Mouse (Mus musculus) brown adipose tissue, adult 24 weeks (tissue): ENCODE results near the gene Erich2. TPM values are rescaled to one million over a fixed set of nuclear protein-coding genes. Genes with fewer than 3 reads are reported as not detected.

Source experiments
- H3K27ac ChIP-seq: fragments of 200-500 bp; replicated peaks from 2 replicates; pipeline ENCODE4 v1.5.1; 2012; ENCODE audit warnings: low read depth, mild to moderate bottlenecking, low read length
- H3K4me1 ChIP-seq: fragments of 200-500 bp; 2 replicates; pipeline ENCODE4 v1.6.1; 2012; ENCODE audit warnings: low read length, mixed read lengths; ENCODE audit not compliant: control insufficient read depth, insufficient read depth, insufficient read length
- H3K4me3 ChIP-seq: fragments of 200-500 bp; 2 replicates; pipeline ENCODE4 v1.5.1; 2012; ENCODE audit warnings: low read depth, mild to moderate bottlenecking, low read length, moderate library complexity; ENCODE audit not compliant: insufficient read depth
- polyA plus RNA-seq: library from polyadenylated mRNA; stranded (reverse); fragments of >200 nt; gene quantifications from 2 replicates; pipeline ENCODE4 v1.2.4, GENCODE M21; 2012; ENCODE audit not compliant: missing spikeins, insufficient read depth, insufficient read length

The Erich2 gene
- polyA plus RNA-seq, 1 experiment: not detected

DNA sequence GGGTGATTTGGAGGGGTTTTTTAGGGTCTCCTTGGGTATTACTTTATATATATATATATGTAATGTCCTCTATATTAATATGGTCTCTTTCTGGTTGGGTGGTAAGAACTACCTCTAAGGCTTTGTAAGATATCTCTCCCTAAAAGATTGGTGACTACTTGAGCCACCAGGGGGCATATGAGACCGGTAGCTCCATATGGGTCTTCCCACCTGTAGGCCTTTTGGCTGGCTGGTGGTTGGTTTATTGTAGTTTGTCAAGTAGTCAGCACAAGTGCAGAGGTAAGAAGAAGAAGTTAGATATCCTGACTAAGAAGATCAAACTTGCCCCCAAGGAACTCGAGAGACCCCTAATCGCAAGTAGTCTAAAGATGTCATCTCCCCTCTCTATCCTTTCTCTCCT is 45.2 kb downstream of the Erich2 start:
- no peaks in the 10 kb centered on the region for H3K4me1 ChIP-seq
- no peak overlapping the region for H3K27ac ChIP-seq
- no peak overlapping the region for H3K4me3 ChIP-seq

DNA sequence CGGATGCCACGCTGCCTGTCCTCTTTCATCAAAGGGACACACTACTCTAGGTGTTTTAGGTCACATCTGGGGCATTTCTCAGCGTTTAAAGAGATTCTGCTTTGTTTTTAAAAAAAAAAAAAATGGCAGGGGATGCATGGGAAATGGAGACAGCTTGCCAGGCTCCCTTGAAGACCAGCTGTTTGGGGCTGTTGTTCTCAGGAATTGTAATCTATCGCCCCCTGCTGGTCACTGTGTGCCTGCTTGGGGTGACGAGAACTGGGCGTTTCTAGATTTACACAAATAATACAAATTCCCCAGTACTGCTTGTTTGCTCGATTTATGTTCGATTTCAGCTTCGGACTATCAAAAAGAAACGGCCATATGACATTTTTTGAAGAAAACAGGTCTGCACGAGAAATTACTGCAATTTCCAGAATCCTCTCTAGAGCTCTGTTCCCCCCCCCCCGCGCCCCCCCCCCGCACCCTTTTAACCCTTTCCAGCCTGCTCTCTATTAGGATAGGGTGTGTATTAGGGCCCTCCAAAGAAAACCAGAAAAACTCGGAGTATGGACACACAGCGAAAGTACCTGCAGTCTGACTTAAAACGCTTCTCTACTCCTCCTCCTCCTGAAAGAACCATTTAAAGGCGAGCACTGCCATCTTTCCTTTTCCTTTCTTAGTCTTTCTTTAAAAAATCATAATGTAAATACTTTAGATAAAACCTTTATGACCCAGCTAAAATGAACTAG is 49.7 kb downstream of the Erich2 start:
- H3K4me1 ChIP-seq: no peaks in the 10 kb centered on the region
- no peak overlapping the region for H3K27ac ChIP-seq
- H3K4me3 ChIP-seq: no peak overlapping the region

DNA sequence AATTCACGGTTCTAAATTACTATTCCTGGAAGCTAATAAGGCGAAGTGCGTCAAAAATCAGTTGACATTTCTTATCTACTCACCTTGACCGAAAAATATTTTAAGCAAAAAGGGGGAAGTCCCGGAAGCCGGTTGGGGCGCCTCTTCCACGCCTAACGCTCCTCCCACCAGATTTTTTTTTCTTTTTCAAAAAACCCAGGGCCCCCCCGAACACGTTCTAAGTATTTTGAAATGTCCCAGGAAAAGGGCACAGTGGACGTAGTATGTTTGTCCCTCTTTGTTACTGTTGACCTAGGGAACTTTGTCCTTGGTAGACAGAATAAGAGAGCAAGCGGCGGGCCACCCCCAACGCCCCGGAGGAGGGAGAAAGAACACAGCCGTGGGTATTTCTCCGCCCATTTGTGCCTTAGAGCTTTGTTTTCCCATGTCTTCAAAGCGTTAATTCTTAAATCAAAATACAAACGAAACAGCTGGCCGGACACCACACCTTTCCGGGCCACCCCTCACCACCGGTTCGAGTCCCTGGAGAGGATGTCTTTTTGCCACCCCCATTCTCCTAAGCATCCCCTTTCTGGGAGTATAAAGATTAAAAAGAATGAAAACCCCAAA is 50.3 kb downstream of the Erich2 start:
- H3K4me3 ChIP-seq: no peak overlapping the region

DNA sequence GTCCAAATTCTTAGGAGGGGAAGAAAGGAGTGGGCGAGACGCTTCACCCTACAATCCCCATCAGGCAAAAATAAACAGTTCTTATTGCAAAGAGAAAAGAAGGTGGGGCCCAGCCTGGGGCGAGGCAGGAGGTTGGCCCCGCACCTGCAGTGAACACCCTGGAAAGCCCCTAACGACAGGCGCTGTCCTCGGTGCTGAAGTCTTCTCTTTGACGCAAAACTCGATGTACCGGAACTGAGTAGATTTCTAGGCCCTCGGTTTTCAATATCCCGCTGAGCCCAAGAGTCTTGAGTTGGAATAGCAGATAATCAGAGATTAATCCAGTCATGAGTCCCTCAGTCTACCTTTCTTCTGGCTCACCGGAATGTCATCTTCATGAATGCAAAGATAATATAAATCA is 50.9 kb downstream of the Erich2 start:
- no peak overlapping the region for H3K27ac ChIP-seq
- H3K4me1 ChIP-seq: no peaks in the 10 kb centered on the region
- no peak overlapping the region for H3K4me3 ChIP-seq

More for the DNA sequence above, 50.3 kb downstream of the Erich2 start:
- no peak overlapping the region for H3K27ac ChIP-seq
- no peaks in the 10 kb centered on the region for H3K4me1 ChIP-seq

DNA sequence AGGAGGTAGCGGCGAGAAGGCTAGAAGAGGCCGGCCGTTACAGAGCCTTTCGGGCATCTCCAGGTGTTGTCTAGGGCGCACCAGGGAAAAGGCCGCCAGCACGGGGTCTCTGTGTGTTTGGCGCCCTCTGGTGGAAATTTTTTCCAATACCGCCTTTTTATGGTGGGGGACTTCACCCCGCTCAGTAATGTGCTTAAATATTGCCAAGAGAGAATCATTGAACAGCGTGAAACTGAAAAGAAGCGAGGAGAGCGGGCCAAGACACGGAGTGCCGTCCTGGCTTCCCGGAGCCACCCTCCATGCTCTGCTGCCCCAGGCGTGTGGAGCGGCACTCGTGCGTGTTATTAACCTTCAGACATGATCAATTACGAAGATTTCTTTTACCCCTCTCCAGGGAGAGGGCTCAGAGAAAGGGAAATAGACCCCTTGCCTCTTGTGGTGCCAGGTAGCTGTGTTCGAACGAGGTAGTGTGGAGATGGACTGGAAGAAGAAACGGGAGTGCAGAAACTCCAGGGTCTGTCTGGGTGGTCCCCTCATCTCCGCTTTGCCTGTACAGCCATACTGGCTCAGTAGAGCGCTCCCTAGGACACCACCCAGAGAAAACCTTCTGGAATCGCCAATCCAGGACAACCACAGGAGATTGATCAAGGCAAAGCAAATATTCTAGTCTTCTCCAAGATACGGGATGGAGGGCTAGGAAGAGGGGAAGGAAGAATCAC is 52.6 kb downstream of the Erich2 start:
- Histone ChIP-seq H3K4me1 (no peaks in the 10 kb centered on the region), H3K27ac (no peak overlapping the region), H3K4me3 (no peak overlapping the region)

DNA sequence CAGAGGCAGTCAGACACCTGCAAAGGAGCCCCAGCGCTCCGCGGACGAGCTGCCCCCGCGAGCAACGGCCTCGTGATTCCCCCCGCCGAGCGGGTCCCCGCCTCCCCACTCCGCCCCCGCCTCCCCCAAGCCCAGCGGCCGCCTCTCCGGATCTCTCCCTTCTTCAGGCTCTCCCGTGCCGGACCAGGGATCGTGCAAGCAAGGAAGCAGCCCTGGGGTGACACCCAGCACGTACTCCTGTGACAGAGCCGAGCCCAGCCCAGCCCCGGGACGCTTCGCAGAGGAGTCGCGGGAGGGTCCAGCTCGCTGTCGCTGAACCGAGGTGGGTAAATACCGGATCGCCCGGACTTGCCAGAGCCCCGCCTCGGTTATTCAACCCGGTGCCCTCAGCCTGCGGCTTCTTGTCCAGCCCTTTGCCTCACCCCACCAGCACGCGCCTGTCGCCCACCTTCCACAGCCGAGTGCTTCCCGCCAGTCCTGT is 53.4 kb downstream of the Erich2 start:
- no peaks in the 10 kb centered on the region for H3K4me1 ChIP-seq
- no peak overlapping the region for H3K27ac ChIP-seq
- no peak overlapping the region for H3K4me3 ChIP-seq

DNA sequence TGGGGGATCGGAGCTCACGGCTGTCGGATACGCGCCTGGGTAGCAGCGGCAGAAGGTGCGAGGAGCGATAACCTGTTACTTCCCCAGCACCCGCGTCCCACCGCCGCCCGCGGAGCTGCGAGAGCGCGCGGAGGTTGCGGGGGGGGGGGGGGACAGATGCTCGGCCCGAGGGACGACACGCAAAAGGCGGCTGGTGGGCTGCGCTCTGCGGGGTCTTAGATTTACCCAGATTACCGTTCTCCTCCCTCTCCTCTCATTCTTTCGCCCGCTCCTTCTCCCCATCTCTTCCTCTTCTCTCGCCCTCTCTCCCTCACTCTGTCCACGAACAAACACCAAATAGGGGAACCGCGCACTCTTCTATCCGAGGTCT is 54.0 kb downstream of the Erich2 start:
- Histone ChIP-seq H3K4me3 (no peak overlapping the region), H3K4me1 (no peaks in the 10 kb centered on the region), H3K27ac (no peak overlapping the region)

DNA sequence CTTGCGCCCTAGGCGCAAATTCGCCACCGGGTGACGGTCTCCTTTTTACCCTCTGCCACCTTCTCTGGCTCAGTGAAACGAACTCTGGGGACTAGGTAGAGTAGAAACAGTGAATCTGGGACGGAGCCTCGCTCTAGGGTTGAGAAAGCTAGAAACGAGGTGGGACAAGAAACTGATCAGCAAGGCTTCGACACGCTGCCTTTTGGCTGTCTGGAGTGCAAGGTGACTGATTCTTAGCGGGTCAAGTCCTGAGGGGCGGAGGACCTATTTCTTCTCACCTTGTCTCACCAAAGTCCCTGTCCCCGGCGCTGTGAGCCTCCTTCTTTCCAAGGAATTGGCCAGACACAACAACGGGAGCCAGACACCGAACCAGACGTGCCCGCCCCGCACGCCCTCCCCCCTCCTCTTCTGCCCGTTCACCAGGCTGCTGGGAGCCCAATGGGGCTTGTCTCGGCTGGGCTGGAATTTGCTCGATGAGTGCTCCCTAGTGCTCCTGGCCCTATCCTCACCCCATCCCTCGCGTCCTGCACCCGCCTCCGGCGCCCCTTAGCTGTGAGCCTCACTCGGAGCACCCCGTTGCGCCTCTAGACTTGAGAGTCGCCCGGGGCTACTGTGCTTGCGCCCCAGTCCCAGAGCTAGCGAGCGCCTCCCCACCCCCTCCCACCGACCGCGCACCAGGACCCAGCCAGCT is 54.5 kb downstream of the Erich2 start:
- Histone ChIP-seq H3K4me1 (no peaks in the 10 kb centered on the region), H3K27ac (no peak overlapping the region), H3K4me3 (no peak overlapping the region)

DNA sequence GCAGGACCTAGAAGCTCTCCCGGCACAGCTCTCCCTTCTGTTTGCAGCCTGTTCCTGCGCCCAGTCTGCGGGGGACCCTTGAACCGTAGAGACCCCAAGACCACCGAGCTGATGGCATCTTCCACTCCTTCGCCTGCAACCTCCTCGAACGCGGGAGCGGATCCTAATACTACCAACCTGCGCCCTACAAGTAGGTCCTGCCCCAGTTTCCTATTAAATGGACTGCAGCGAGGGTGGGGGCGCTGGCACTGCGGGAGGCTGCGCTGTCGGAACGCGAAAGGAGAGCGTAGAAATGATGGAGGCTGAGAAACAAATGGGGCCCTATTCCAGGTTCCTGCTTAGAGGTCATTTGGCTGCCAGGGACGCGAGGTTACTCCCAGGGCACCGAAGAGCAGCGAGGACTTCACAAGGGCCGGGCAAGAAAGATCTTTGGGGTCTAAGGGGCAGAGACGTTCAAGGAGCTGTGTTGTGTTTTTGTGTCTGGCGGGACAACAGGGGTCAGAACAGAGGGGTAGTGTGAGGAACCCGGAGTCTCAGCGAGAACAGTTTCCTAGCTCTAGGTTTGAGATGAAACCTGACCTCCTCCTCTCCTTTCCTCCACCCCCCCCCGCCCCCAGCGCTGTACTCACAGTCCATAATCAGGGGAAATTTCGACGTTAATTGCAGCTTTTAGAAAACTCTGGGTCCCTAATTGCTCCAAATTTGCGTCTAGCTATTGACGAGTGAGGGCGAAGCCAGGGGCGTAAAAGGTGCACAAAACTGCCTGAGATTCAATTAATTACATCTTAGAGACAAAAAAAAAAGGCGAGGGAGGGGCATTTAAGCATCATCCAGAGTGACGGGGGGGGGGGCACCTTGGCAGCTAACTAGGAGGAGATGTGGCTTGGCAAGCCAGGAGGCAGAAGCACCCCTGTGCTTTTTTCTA is 55.4 kb downstream of the Erich2 start:
- H3K4me1 ChIP-seq: no peaks in the 10 kb centered on the region
- H3K27ac ChIP-seq: no peak overlapping the region
- no peak overlapping the region for H3K4me3 ChIP-seq

DNA sequence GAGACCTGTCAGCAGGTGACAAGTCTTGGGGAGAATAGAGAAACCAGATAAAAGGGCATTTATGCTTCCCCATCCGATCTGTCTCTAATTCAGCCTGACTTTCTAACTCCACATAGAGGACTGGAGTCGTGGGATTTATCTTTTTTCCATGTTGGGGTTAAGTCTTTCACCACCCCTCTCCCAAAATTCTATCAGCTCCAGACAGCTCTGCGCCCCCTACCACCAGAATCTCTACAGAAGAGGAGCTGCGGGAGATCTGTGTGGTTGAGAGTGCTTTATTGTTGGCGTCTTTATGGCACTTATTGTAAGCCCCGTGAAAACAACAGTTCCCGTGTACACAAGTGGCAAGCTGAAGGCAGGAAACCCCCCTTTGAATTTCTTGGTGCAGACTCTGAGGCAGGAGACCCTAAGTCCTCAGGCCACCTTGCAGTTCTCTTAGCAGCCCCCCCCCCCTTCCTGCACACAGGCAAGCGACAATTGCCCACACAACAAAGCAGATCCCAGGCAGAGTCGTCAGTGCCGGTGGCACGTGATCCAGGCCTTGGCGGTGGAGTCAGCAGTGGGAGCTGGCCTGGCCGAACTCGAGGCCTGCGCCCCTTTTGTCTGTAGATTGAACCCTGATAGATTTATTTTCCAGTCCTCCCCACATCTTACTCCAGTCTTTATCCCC is 56.2 kb downstream of the Erich2 start:
- Histone ChIP-seq H3K4me1 (no peaks in the 10 kb centered on the region), H3K4me3 (no peak overlapping the region)

DNA sequence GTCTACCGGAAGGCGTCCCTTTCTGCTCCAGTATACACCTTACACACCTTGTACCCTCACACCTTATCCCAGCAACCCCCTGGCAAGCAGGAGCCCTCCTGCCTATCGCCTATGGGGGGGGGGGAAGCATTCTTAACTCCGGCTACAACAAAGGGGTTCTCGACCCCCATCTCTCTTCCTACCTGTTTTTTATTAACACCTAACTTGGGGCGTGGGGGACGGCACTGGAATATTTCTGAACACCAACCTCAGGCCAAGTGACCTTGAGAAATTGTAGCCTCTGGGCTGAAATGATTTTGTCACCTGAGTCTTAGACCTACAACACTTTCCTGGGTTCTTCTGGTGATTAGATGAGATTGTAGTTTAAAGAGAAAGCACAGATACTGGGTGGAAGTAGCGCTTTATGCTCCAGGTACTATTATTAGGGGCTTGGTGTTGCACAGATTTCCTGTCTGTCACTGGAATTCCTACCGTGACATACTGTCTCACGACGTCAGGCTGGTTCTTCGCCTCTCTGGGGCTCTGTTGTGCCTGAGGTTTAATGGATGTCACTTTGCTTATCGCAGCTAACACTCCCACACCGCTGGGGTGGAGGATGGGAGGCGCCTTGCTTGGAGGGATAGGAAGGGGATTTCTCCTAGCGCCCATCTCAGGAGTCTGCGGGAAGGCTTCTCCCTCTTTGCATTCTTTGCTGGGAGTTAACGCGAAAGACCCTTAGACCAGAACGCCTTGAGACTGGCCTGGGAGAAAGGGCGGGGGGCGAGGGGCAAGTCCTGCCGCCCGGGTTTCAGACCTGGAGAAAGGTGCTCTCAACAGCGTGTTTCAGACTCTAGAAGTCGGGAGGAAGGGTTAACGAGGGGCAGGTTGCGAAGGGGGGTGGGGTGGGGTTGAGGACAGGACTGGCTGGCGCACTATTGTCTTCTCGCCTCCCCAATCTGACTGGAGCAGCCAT is 57.3 kb downstream of the Erich2 start:
- Histone ChIP-seq H3K4me1 (no peaks in the 10 kb centered on the region), H3K4me3 (no peak overlapping the region)

More for the DNA sequence above, 56.2 kb downstream of the Erich2 start:
- H3K27ac ChIP-seq: no peak overlapping the region

DNA sequence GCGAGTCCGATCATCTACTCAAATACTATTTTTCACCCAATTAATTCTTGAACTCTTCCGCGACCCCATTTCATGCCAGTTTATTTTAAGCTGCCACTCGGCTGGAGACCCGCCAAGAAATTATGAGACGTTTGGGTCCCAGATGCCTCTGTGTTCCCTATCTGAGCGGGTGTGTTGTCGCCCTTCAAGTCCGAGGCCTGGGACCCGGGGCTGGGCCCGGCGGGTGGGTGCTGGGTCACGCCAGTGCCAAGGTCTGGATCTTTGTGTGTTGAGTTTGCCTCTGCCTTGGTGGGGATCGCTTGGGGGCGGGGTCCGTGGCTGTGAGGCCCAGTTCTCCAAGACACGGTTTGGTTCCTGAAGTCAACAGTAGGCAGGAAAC is 58.0 kb downstream of the Erich2 start:
- Histone ChIP-seq H3K4me1 (no peaks in the 10 kb centered on the region), H3K27ac (no peak overlapping the region), H3K4me3 (no peak overlapping the region)

More for the DNA sequence above, 57.3 kb downstream of the Erich2 start:
- H3K27ac ChIP-seq: no peak overlapping the region

DNA sequence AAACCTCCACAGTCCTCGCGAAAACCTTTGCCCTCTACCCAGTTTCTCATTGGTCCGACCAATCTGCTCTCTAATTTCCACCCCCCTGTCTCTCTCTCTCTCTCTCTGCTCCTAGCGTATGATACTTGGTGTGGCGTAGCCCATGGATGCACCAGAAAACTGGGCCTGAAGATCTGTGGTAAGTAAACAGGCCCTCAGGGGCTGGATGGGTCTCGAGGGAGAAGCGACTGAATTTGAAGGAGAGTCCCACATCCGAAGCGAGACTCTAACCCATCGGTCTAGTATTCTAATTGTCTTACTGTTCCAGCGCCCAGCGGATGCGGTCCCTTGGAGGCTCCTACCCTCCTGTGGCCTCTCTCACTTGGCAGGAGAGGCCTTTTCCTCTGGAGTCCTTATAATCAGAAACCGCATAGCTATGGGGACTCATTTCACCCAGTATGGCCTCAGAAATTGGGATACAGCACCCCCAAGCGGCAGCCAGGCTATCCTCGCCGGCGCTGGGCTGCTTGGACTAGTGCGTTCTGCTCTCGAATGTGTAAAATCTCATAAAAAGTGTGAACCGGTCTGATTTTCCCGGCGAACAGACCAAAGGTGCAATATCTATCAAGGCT is 58.6 kb downstream of the Erich2 start:
- Histone ChIP-seq H3K4me3 (no peak overlapping the region), H3K27ac (no peak overlapping the region), H3K4me1 (no peaks in the 10 kb centered on the region)
